8 mouse cellular contexts compared by ENCODE assay signal in genomic region chr16:42340021-42340768, GRCm38 (mm10). TPM values are rescaled to one million over a fixed set of nuclear protein-coding genes. Genes with fewer than 3 reads are reported as not detected.
DNase-seq lines count a peak whose midpoint lies in the region; ATAC-seq and TF ChIP-seq lines count a peak whose summit lies in the region.

Gene Gap43, minus strand, starts transcription at chr16:42340651.

- H3K4me2 ChIP-seq in heart, embryonic 16.5 days (ENCODE audit: low read depth, low read length), result peak within 1 kb of the TSS; percentile 92
- H3K4me2 ChIP-seq in hindbrain, embryonic 11.5 days (replicated peaks; ENCODE audit: low read depth, low read length), result peak within 1 kb of the TSS; percentile 51
- peak within 1 kb of the TSS; percentile 37 for H3K4me2 ChIP-seq in liver, embryonic 12.5 days
- peak within 1 kb of the TSS; percentile 31 for H3K4me2 ChIP-seq in stomach, postnatal 0 days (replicated peaks; ENCODE audit: low read depth)

- no peak for TF ChIP-seq EP300 in stomach, postnatal 0 days (optimal IDR thresholded peaks at IDR 0.05)

- 2% methylated on average over 18 of the region's 18 CpGs for WGBS in heart, embryonic 16.5 days
- WGBS in hindbrain, embryonic 11.5 days, result under 1% methylated on average over 18 of the region's 18 CpGs
- 1% methylated on average over 18 of the region's 18 CpGs for WGBS in liver, embryonic 12.5 days (ENCODE audit: insufficient replicate concordance)
- 3% methylated on average over 18 of the region's 18 CpGs for WGBS in stomach, postnatal 0 days

- H3K9ac ChIP-seq in heart, embryonic 16.5 days (ENCODE audit: low read length), result peak within 1 kb of the TSS; percentile 62
- peak within 1 kb of the TSS; percentile 65 for H3K9ac ChIP-seq in hindbrain, embryonic 11.5 days (ENCODE audit: low read depth, low read length)
- H3K9ac ChIP-seq in liver, embryonic 12.5 days, result no peak within 1 kb of the TSS
- no peak within 1 kb of the TSS for H3K9ac ChIP-seq in stomach, postnatal 0 days (ENCODE audit: low read length)

- no peaks in the 10 kb centered on the region for H3K9me3 ChIP-seq in heart, embryonic 16.5 days (replicated peaks; ENCODE audit: control insufficient read depth, low read length)
- H3K9me3 ChIP-seq in hindbrain, embryonic 11.5 days (ENCODE audit: control insufficient read depth, low read length), result no peaks in the 10 kb centered on the region
- no peaks in the 10 kb centered on the region for H3K9me3 ChIP-seq in liver, embryonic 12.5 days (replicated peaks)
- H3K9me3 ChIP-seq in stomach, postnatal 0 days (ENCODE audit: control insufficient read depth, low read length), result no peaks in the 10 kb centered on the region

- peak within 1 kb of the TSS; percentile 53 for H3K27ac ChIP-seq in heart, embryonic 16.5 days (ENCODE audit: low read length)
- H3K27ac ChIP-seq in hindbrain, embryonic 11.5 days (ENCODE audit: low read depth, low read length), result peak within 1 kb of the TSS; percentile 52
- H3K27ac ChIP-seq in liver, embryonic 12.5 days, result no peak within 1 kb of the TSS
- no peak within 1 kb of the TSS for H3K27ac ChIP-seq in stomach, postnatal 0 days (replicated peaks)

- H3K4me3 ChIP-seq in heart, embryonic 16.5 days (ENCODE audit: low read length), result peak within 1 kb of the TSS; percentile 54
- H3K4me3 ChIP-seq in hindbrain, embryonic 11.5 days (ENCODE audit: low read depth, low read length), result peak within 1 kb of the TSS; percentile 41
- peak within 1 kb of the TSS; percentile 25; the same call in 1 of the 2 replicates for H3K4me3 ChIP-seq in liver, embryonic 12.5 days
- peak within 1 kb of the TSS; percentile 13 for H3K4me3 ChIP-seq in stomach, postnatal 0 days (ENCODE audit: low read depth, low read length)

- peaks cover 4% of the 10 kb centered on the region; the same call in 1 of the 2 replicates for H3K27me3 ChIP-seq in heart, embryonic 16.5 days (ENCODE audit: control insufficient read depth, insufficient read depth, low read length)
- H3K27me3 ChIP-seq in hindbrain, embryonic 11.5 days (ENCODE audit: control insufficient read depth, insufficient read depth, low read length), result no peaks in the 10 kb centered on the region
- peaks cover 24% of the 10 kb centered on the region for H3K27me3 ChIP-seq in liver, embryonic 12.5 days (replicated peaks)
- no peaks in the 10 kb centered on the region for H3K27me3 ChIP-seq in stomach, postnatal 0 days (ENCODE audit: control insufficient read depth, insufficient read depth, low read length)

- DNase-seq in heart, adult 9 months (ENCODE audit: low spot score in 2 of 2), result no peak
- peak; percentile 33 to 46 for DNase-seq in cerebellum, postnatal 14 days
- DNase-seq in hindbrain, embryonic 11.5 days (ENCODE audit: low spot score), result peak; percentile 63
- DNase-seq in stomach, postnatal 0 days (ENCODE audit: low spot score), result peak; percentile 20
- no peak for DNase-seq in c-Kit-positive CD71-positive TER-119-positive erythroid progenitor cells, embryonic 14.5 days (ENCODE audit: low spot score)
- DNase-seq in thymus, postnatal 36 days, result no peak

- no peaks in the 10 kb centered on the region for H3K36me3 ChIP-seq in heart, embryonic 16.5 days (ENCODE audit: control insufficient read depth, insufficient read depth)
- H3K36me3 ChIP-seq in hindbrain, embryonic 11.5 days (ENCODE audit: control insufficient read depth, insufficient read depth, low read length), result no peaks in the 10 kb centered on the region
- no peaks in the 10 kb centered on the region for H3K36me3 ChIP-seq in liver, embryonic 12.5 days
- no peaks in the 10 kb centered on the region for H3K36me3 ChIP-seq in stomach, postnatal 0 days (ENCODE audit: control insufficient read depth, insufficient read depth, low read length)

- H3K4me1 ChIP-seq in heart, embryonic 16.5 days (ENCODE audit: control insufficient read depth, insufficient read depth, low read length), result peaks cover 6% of the 10 kb centered on the region
- no peaks in the 10 kb centered on the region for H3K4me1 ChIP-seq in hindbrain, embryonic 11.5 days (replicated peaks; ENCODE audit: control insufficient read depth, insufficient read depth, low read length)
- H3K4me1 ChIP-seq in liver, embryonic 12.5 days, result no peaks in the 10 kb centered on the region
- no peaks in the 10 kb centered on the region for H3K4me1 ChIP-seq in stomach, postnatal 0 days (replicated peaks; ENCODE audit: control insufficient read depth, insufficient read depth)

- peak; percentile 41; the same call in 1 of the 2 replicates for ATAC-seq in heart, embryonic 16.5 days (replicated peaks; ENCODE audit: extremely low read depth, insufficient read depth, low FRiP score)
- peak; percentile 85 for ATAC-seq in hindbrain, embryonic 11.5 days (ENCODE audit: low FRiP score)
- no peak for ATAC-seq in liver, embryonic 12.5 days
- ATAC-seq in stomach, postnatal 0 days (ENCODE audit: low FRiP score, low TSS enrichment), result 0 out of 2 replicates have a peak, but pooled peaks have one; percentile 47

- TF ChIP-seq CTCF in stomach, postnatal 0 days (IDR thresholded peaks at IDR 0.05; ENCODE audit: low read depth), result no peak

RNA-seq across cellular contexts. Expression of gene Gap43, which starts in this region (rescaled TPM):
- 13.9 and 15.8 TPM in 2 replicates for polyA plus RNA-seq in heart, embryonic 16.5 days (2015; fragmentation: Nextera tagmentation; extraction: Ambion mirVana)
- 375 and 387 TPM in 2 replicates for polyA plus RNA-seq in hindbrain, embryonic 11.5 days (2014; fragmentation: Nextera tagmentation; extraction: Ambion mirVana)
- 7.2 and 8.9 TPM in 2 replicates for polyA plus RNA-seq in liver, embryonic 12.5 days (2016; fragmentation: Nextera tagmentation; extraction: Ambion mirVana)
- 41.4 and 42.6 TPM in 2 replicates for polyA plus RNA-seq in stomach, postnatal 0 days (2015; fragmentation: Nextera tagmentation; extraction: Ambion mirVana)

Comparison
In these comparisons a context has a peak if more than half of its experiments do, and no peak if none do; other contexts are left out.
1. H3K27ac ChIP-seq: peak in heart, embryonic 16.5 days (single experiment) and hindbrain, embryonic 11.5 days (single experiment); none in liver, embryonic 12.5 days (single experiment) and stomach, postnatal 0 days (single experiment).
2. H3K4me2 ChIP-seq: peak in every context shown above with its lines; median percentile 92 in heart, embryonic 16.5 days; 51 in hindbrain, embryonic 11.5 days; 37 in liver, embryonic 12.5 days; 31 in stomach, postnatal 0 days.
3. H3K9ac ChIP-seq: peak in heart, embryonic 16.5 days (single experiment) and hindbrain, embryonic 11.5 days (single experiment); none in liver, embryonic 12.5 days (single experiment) and stomach, postnatal 0 days (single experiment).
4. DNase-seq: peak in cerebellum, postnatal 14 days (2 of 2), hindbrain, embryonic 11.5 days (single experiment) and stomach, postnatal 0 days (single experiment); none in heart, adult 9 months (0 of 2), c-Kit-positive CD71-positive TER-119-positive erythroid progenitor cells, embryonic 14.5 days (single experiment) and thymus, postnatal 36 days (0 of 2).
5. Peak in every context shown above with its lines, with median percentiles within 50 percentile points of each other: H3K4me3 ChIP-seq.